Mouse (Mus musculus) spleen, adult 2 months (tissue): ENCODE measurements around the gene Dynll1.

ENCODE experiments used
- CTCF ChIP-seq: fragments of 200-500 bp; IDR thresholded peaks from 2 replicates; pipeline ENCODE4 v1.5.1; 2011; ENCODE audit warnings: mild to moderate bottlenecking, inconsistent platforms; ENCODE audit not compliant: insufficient read depth, insufficient read length, insufficient replicate concordance; ENCODE audit errors: extremely low read depth
- POLR2A ChIP-seq: fragments of 200-500 bp; IDR thresholded peaks from 2 replicates; pipeline ENCODE4 v1.6.1; 2011; ENCODE audit warnings: low read depth, low read length, inconsistent platforms

DNA sequence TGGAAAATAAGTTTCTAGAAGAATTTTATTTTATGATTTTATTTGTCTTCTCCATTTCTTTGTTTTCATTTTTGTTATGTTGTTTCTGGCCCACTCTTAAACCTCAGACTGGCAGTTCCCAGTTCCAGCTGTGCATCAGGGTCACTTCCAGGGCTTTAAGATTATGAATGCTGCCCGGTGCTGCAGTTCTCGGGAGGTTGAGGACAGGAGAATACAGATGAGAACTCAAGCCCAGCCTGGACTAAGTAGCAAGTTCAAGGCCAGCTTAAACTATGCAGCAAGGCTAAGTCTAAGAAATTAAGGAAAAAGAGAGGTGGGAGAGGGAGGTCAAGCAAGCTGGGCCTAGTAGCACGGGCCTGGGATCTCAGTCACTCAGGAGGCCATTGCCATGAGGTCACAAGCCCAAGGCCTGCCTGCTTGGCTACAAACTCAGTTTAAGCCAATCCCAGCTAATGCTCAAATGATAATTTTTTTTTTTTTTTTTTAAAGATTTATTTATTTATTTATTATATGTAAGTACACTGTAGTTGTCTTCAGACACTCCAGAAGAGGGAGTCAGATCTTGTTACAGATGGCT lies 33.2 kb downstream of the Dynll1 start:
- no peak for TF ChIP-seq POLR2A
- no peak for TF ChIP-seq CTCF
